Mouse (Mus musculus) heart, embryonic 14.5 days (tissue): ENCODE measurements at regions not wholly inside any gene's neighbourhood (a gene's known extent, or its start where the extent isn't known, plus 50 kb on each side); places are given as distances from the start of the nearest gene placed in this dataset.

Source experiments
- ATAC-seq: fragments of 200-750 bp; cut with Nextera tagmentation; 2 replicates; pipeline ENCODE4 v1.8.0; 2017; ENCODE audit warnings: low read depth, moderate TSS enrichment; ENCODE audit not compliant: insufficient number of reproducible peaks, insufficient read depth, low FRiP score
- H3K27ac ChIP-seq, 2 experiments: fragments of 200-500 bp in 1 of 2; fragments of 300-500 bp in 1 of 2; sonication (generic) in 1 of 2; replicated peaks in 1 of 2; 2 replicates each; pipeline ENCODE4 v1.5.1; 2012 to 2014; ENCODE audit warnings: low read depth in 2 of 2, low read length in 2 of 2, control low read depth in 1 of 2, mild to moderate bottlenecking in 1 of 2, mixed read lengths in 1 of 2; ENCODE audit not compliant: control insufficient read depth in 1 of 2, insufficient read depth in 1 of 2
- H3K27me3 ChIP-seq: fragments of 300-500 bp; sonication (generic); 2 replicates; pipeline ENCODE4 v1.6.1; 2014; ENCODE audit warnings: mild to moderate bottlenecking, low read length, control low read depth; ENCODE audit not compliant: control insufficient read depth, insufficient read depth
- H3K36me3 ChIP-seq: fragments of 300-500 bp; sonication (generic); 2 replicates; pipeline ENCODE4 v1.6.1; 2014; ENCODE audit warnings: mild to moderate bottlenecking, control low read depth, low read length, mixed read lengths; ENCODE audit not compliant: control insufficient read depth, insufficient read depth
- H3K4me1 ChIP-seq, 2 experiments: fragments of 200-500 bp in 1 of 2; fragments of 300-500 bp in 1 of 2; sonication (generic) in 1 of 2; 2 replicates each; pipeline ENCODE4 v1.6.1; 2012 to 2014; ENCODE audit warnings: low read length in 2 of 2, control low read depth in 1 of 2, mixed read lengths in 1 of 2; ENCODE audit not compliant: control insufficient read depth in 2 of 2, insufficient read depth in 2 of 2
- H3K4me2 ChIP-seq: fragments of 300-500 bp; sonication (generic); 2 replicates; pipeline ENCODE4 v1.6.1; 2014; ENCODE audit warnings: mild to moderate bottlenecking, low read length
- H3K4me3 ChIP-seq, 2 experiments: fragments of 200-500 bp in 1 of 2; fragments of 300-500 bp in 1 of 2; sonication (generic) in 1 of 2; 2 replicates each; pipeline ENCODE4 v1.5.1; 2012 to 2014; ENCODE audit warnings: low read length in 2 of 2, mild to moderate bottlenecking in 2 of 2, control low read depth in 1 of 2, low read depth in 1 of 2, moderate library complexity in 1 of 2; ENCODE audit not compliant: control insufficient read depth in 1 of 2, insufficient read depth in 1 of 2
- H3K9ac ChIP-seq: fragments of 300-500 bp; sonication (generic); 2 replicates; pipeline ENCODE4 v1.6.1; 2014; ENCODE audit warnings: mild to moderate bottlenecking, low read length
- H3K9me3 ChIP-seq: fragments of 300-500 bp; sonication (generic); 2 replicates; pipeline ENCODE4 v1.6.1; 2016; ENCODE audit warnings: low read length, control low read depth; ENCODE audit not compliant: control insufficient read depth
- WGBS: fragments of 180-500 bp; shearing (Covaris S2); extraction: QIAGEN DNeasy Blood & Tissue Kit; methylation state at CpG from one replicate; pipeline ENCODE4 v1.1.7; 2014; 5-methylcytosine and 5-hydroxymethylcytosine counted together

- ATAC-seq, result no peak
- Histone ChIP-seq H3K27me3 (no peaks in the 10 kb centered on the region), H3K36me3 (no peaks in the 10 kb centered on the region), H3K9ac (no peak overlapping the region), H3K4me2 (no peak overlapping the region), H3K4me3 (no peak overlapping the region), H3K27ac (no peak overlapping the region), H3K9me3 (no peaks in the 10 kb centered on the region), H3K4me1 (no peaks in the 10 kb centered on the region)
- WGBS, result 72% methylated on average over 7 of the region's 7 CpGs
Measured at GRCm38 (mm10) chr11:111155023-111155422, 89.1 kb downstream of the Kcnj2 start.

GRCm38 (mm10) chr11:111155747-111156146 lies 89.8 kb downstream of the Kcnj2 start:
- H3K4me3 ChIP-seq, result no peak overlapping the region
- no peak for ATAC-seq
- H3K9ac ChIP-seq, result no peak overlapping the region
- H3K4me2 ChIP-seq, result no peak overlapping the region
- H3K36me3 ChIP-seq, result no peaks in the 10 kb centered on the region
- no peaks in the 10 kb centered on the region for H3K9me3 ChIP-seq
- WGBS, result 92% methylated on average over 7 of the region's 7 CpGs
- no peaks in the 10 kb centered on the region for H3K27me3 ChIP-seq
- H3K27ac ChIP-seq, result no peak overlapping the region
- H3K4me1 ChIP-seq, result no peaks in the 10 kb centered on the region

GRCm38 (mm10) chr11:111159299-111159698 lies 93.3 kb downstream of the Kcnj2 start:
- no peak overlapping the region for H3K27ac ChIP-seq
- no peak for ATAC-seq
- H3K27me3 ChIP-seq, result no peaks in the 10 kb centered on the region
- H3K9ac ChIP-seq, result no peak overlapping the region
- no peak overlapping the region for H3K4me3 ChIP-seq
- H3K9me3 ChIP-seq, result no peaks in the 10 kb centered on the region
- H3K4me1 ChIP-seq, result no peaks in the 10 kb centered on the region
- no peaks in the 10 kb centered on the region for H3K36me3 ChIP-seq
- H3K4me2 ChIP-seq, result no peak overlapping the region
- 48% methylated on average over 2 of the region's 2 CpGs for WGBS

GRCm38 (mm10) chr11:111164907-111165306 lies 98.9 kb downstream of the Kcnj2 start:
- Histone ChIP-seq H3K4me2 (no peak overlapping the region), H3K9ac (no peak overlapping the region), H3K36me3 (no peaks in the 10 kb centered on the region), H3K27me3 (no peaks in the 10 kb centered on the region), H3K27ac (no peak overlapping the region), H3K4me1 (no peaks in the 10 kb centered on the region), H3K9me3 (no peaks in the 10 kb centered on the region), H3K4me3 (no peak overlapping the region)
- ATAC-seq, result no peak

GRCm38 (mm10) chr11:111170174-111170800 lies 104.3 kb downstream of the Kcnj2 start:
- Histone ChIP-seq H3K4me2 (no peak overlapping the region), H3K4me3 (no peak overlapping the region), H3K4me1 (no peaks in the 10 kb centered on the region), H3K9me3 (no peaks in the 10 kb centered on the region), H3K27ac (no peak overlapping the region), H3K36me3 (no peaks in the 10 kb centered on the region), H3K9ac (no peak overlapping the region), H3K27me3 (no peaks in the 10 kb centered on the region)
- ATAC-seq, result no peak
- WGBS, result 80% methylated on average over 5 of the region's 5 CpGs

- ATAC-seq, result no peak
- Histone ChIP-seq H3K4me2 (no peak overlapping the region), H3K9ac (no peak overlapping the region), H3K27ac (no peak overlapping the region), H3K4me1 (no peaks in the 10 kb centered on the region), H3K36me3 (no peaks in the 10 kb centered on the region), H3K9me3 (no peaks in the 10 kb centered on the region), H3K4me3 (no peak overlapping the region), H3K27me3 (no peaks in the 10 kb centered on the region)
- WGBS, result 77% methylated on average over 4 of the region's 4 CpGs
Measured at GRCm38 (mm10) chr11:111173525-111173924, 107.6 kb downstream of the Kcnj2 start.

- Histone ChIP-seq H3K27me3 (no peaks in the 10 kb centered on the region), H3K9me3 (no peaks in the 10 kb centered on the region), H3K4me1 (no peaks in the 10 kb centered on the region), H3K36me3 (no peaks in the 10 kb centered on the region), H3K4me2 (no peak overlapping the region), H3K9ac (no peak overlapping the region), H3K4me3 (no peak overlapping the region), H3K27ac (no peak overlapping the region)
- ATAC-seq, result no peak
- 50% methylated on average over 3 of the region's 3 CpGs for WGBS
Measured at GRCm38 (mm10) chr11:111175566-111175965, 109.6 kb downstream of the Kcnj2 start.

- no peaks in the 10 kb centered on the region for H3K36me3 ChIP-seq
- 77% methylated on average over 4 of the region's 4 CpGs for WGBS
- no peak overlapping the region for H3K4me2 ChIP-seq
- no peaks in the 10 kb centered on the region for H3K4me1 ChIP-seq
- ATAC-seq, result no peak
- H3K9me3 ChIP-seq, result peaks cover 3% of the 10 kb centered on the region; the same call in 1 of the 2 replicates
- no peaks in the 10 kb centered on the region for H3K27me3 ChIP-seq
- H3K27ac ChIP-seq, result no peak overlapping the region
- H3K4me3 ChIP-seq, result no peak overlapping the region
- no peak overlapping the region for H3K9ac ChIP-seq
Measured at GRCm38 (mm10) chr11:111177516-111177915, 111.6 kb downstream of the Kcnj2 start.
